Mouse (Mus musculus) heart, embryonic 15.5 days (tissue): ENCODE measurements around the gene Dtd1. TPM values are rescaled to one million over a fixed set of nuclear protein-coding genes. Genes with fewer than 3 reads are reported as not detected.

Experiments used
- ATAC-seq: fragments of 200-750 bp; cut with Nextera tagmentation; replicated peaks from 2 replicates; pipeline ENCODE4 v1.8.0; 2017; ENCODE audit warnings: low read depth, moderate TSS enrichment; ENCODE audit not compliant: insufficient number of reproducible peaks, insufficient read depth, low FRiP score
- H3K27ac ChIP-seq: fragments of 300-500 bp; sonication (generic); 2 replicates; pipeline ENCODE4 v1.5.1; 2015; ENCODE audit warnings: mild to moderate bottlenecking, inconsistent platforms
- H3K27me3 ChIP-seq: fragments of 300-500 bp; sonication (generic); 2 replicates; pipeline ENCODE4 v1.6.1; 2015; ENCODE audit warnings: inconsistent platforms
- H3K36me3 ChIP-seq: fragments of 300-500 bp; sonication (generic); 2 replicates; pipeline ENCODE4 v1.6.1; 2015; ENCODE audit warnings: mild to moderate bottlenecking, inconsistent platforms
- H3K4me1 ChIP-seq: fragments of 300-500 bp; sonication (generic); replicated peaks from 2 replicates; pipeline ENCODE4 v1.6.1; 2015; ENCODE audit warnings: inconsistent platforms
- H3K4me2 ChIP-seq: fragments of 300-500 bp; sonication (generic); 2 replicates; pipeline ENCODE4 v1.6.1; 2015; ENCODE audit warnings: inconsistent platforms, mild to moderate bottlenecking, moderate library complexity
- H3K4me3 ChIP-seq: fragments of 300-500 bp; sonication (generic); 2 replicates; pipeline ENCODE4 v1.5.1; 2015; ENCODE audit warnings: mild to moderate bottlenecking, inconsistent platforms
- H3K9ac ChIP-seq: fragments of 300-500 bp; sonication (generic); 2 replicates; pipeline ENCODE4 v1.6.1; 2015; ENCODE audit warnings: mild to moderate bottlenecking, inconsistent platforms
- H3K9me3 ChIP-seq: fragments of 300-500 bp; sonication (generic); replicated peaks from 2 replicates; pipeline ENCODE4 v1.6.1; 2016; ENCODE audit warnings: inconsistent platforms
- WGBS: fragments of 180-500 bp; shearing (Covaris S2); methylation state at CpG from one replicate; pipeline ENCODE4 v1.1.7; 2015; ENCODE audit warnings: mixed read lengths; 5-methylcytosine and 5-hydroxymethylcytosine counted together
- polyA plus RNA-seq: library from polyadenylated mRNA; unstranded; fragments of >200 nt; fragmentation: Nextera tagmentation; extraction: Ambion mirVana; gene quantifications from 2 replicates; pipeline ENCODE4 v1.2.1, GENCODE M21; 2015

Dtd1 gene
- polyA plus RNA-seq, 1 experiment from 2014 or later = 26.7 TPM

DNA sequence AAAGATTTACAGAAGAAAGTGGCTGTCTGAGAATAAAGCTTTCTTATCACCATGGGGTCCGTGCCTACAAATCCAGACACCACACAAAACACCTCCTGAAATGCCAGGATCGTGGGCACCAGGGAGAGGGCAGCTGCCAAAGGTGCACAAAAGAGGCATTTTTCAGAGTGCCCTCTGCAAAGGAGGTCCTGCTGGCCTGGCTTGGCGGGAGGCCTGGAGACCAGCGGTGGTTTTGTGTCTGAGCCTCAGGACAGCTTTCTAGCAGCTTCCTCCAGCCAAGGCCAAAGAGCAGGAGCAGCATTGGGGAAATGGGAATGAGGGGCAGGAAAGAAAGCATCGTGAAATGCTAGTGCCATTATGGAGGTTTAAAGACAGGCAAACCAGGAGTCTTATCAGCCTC is 118.6 kb downstream of the Dtd1 start:
- Histone ChIP-seq H3K4me2 (no peak overlapping the region), H3K4me3 (no peak overlapping the region), H3K4me1 (no peaks in the 10 kb centered on the region), H3K27me3 (no peaks in the 10 kb centered on the region), H3K27ac (no peak overlapping the region), H3K9me3 (no peaks in the 10 kb centered on the region), H3K36me3 (no peaks in the 10 kb centered on the region), H3K9ac (no peak overlapping the region)
- no peak for ATAC-seq
- WGBS = 66% methylated on average over 5 of the region's 5 CpGs

DNA sequence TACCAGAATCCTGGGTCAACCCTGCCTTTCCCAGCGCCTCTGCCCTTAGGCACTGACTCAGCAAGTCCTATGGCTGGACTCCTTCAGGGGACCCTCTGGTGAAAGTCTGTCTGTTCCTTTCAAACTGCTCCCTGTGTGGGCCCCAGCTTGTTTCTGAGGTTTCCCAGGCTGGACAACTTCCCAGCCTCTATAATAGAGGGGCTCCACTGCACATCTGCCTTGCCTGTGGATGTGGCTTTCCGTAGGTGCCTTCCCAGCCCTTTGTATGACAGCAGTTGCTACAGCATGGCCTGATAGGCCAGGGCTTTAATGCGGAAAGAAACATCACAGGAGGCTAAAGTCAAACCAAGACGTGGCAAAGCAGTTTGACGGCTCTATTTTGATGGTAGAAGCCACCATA is 119.6 kb downstream of the Dtd1 start:
- H3K9me3 ChIP-seq = no peaks in the 10 kb centered on the region
- H3K9ac ChIP-seq = no peak overlapping the region
- H3K4me1 ChIP-seq = no peaks in the 10 kb centered on the region
- ATAC-seq = no peak
- H3K4me2 ChIP-seq = no peak overlapping the region
- WGBS = 82% methylated on average over 5 of the region's 5 CpGs
- no peaks in the 10 kb centered on the region for H3K36me3 ChIP-seq
- H3K27me3 ChIP-seq = no peaks in the 10 kb centered on the region
- no peak overlapping the region for H3K4me3 ChIP-seq
- no peak overlapping the region for H3K27ac ChIP-seq

DNA sequence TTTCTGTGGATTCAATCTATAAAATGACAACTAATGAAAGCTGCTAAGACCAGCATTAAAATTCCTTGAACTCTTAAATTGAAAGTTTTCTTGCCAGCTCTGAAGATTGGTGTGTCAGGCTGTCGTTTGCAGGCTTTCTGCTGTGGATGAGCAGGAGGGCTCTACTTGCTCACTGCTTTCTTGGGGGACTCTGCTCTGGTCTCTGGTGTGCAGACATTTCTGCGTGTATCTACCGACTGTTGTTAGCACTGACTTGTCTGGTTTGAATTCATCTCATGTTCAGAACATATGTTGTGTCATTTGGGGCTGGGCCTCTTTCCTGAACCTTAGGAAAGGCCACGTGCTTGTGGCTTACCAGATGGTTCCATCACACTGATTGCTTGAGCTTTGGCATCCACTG is 120.0 kb downstream of the Dtd1 start:
- Histone ChIP-seq H3K27me3 (no peaks in the 10 kb centered on the region), H3K9ac (no peak overlapping the region), H3K9me3 (no peaks in the 10 kb centered on the region), H3K36me3 (no peaks in the 10 kb centered on the region), H3K4me3 (no peak overlapping the region), H3K4me1 (no peaks in the 10 kb centered on the region), H3K27ac (no peak overlapping the region), H3K4me2 (no peak overlapping the region)
- WGBS = 80% methylated on average over 4 of the region's 4 CpGs
- ATAC-seq = no peak

DNA sequence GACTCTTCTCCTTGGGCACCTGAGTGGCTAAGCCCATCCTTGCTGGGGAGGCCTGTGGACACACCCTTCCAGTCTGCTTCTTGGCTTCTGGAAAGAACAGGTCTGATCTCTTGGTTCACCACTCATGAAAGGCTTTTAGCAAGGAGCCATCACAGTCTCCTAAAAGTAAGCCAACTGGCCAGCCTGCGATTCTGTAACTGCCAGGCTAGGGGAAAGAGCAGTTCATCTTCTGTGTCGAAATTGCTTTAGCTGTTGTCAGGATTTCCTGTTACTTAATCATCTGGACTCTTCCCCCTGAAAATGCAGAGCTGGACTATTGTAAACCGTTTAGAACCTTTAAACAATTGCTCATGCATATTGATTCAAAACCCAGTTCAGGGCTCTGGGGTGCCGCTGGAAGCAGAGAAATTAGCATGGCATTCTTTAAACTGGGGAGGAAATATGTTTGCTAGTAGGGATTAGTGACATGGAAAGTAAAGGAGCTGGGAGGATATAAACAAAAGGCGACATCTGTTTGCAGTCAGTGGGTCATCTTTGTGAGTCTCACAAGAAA is 120.8 kb downstream of the Dtd1 start:
- Histone ChIP-seq H3K4me3 (no peak overlapping the region), H3K4me1 (no peaks in the 10 kb centered on the region), H3K4me2 (no peak overlapping the region), H3K9me3 (no peaks in the 10 kb centered on the region), H3K9ac (no peak overlapping the region), H3K36me3 (no peaks in the 10 kb centered on the region), H3K27me3 (no peaks in the 10 kb centered on the region), H3K27ac (no peak overlapping the region)
- 55% methylated on average over 5 of the region's 5 CpGs for WGBS
- ATAC-seq = no peak

DNA sequence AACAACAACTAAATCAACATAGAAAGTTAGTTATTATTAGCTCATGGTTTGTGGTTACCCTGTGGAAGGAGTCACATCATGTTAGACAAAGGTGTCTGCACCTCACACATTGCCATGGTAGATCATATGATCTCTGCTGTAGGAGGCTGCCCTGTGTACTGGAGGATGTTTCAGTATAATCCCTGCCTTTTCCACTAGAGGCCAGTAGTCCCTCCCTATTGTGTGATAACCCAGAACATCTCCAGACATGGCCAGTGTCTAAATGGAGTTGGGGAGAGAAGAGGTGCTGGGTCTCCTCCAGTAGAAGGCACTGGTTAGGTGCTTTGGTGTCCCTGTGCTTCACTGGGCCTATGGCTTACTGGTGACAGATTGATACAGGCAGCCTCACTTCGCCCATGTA is 125.0 kb downstream of the Dtd1 start:
- no peaks in the 10 kb centered on the region for H3K27me3 ChIP-seq
- no peaks in the 10 kb centered on the region for H3K9me3 ChIP-seq
- no peak for ATAC-seq
- no peaks in the 10 kb centered on the region for H3K4me1 ChIP-seq
- H3K4me3 ChIP-seq = no peak overlapping the region
- H3K9ac ChIP-seq = no peak overlapping the region
- no peak overlapping the region for H3K27ac ChIP-seq
- WGBS = 91% methylated on average over 1 of the region's 1 CpGs
- H3K4me2 ChIP-seq = no peak overlapping the region
- H3K36me3 ChIP-seq = no peaks in the 10 kb centered on the region

DNA sequence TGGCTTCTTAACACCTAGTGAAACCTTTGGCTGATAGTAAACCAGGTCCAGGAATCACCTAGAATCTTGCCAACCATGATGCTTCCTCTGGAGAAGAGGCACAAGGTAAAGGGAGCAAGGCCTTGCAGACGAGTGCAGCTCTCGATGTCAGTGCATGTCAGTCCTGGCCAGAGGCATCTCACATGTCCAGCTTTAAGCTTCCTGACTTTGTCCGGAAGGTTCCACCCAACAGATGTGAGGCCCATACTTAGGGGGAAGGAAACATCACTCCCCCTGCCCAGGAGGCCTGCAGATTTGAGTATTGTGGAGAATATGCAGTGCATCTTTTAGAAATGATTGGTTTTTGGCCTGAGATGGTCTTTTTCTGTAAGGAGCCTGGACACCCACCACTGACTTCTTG is 127.4 kb downstream of the Dtd1 start:
- Histone ChIP-seq H3K36me3 (no peaks in the 10 kb centered on the region), H3K9me3 (no peaks in the 10 kb centered on the region), H3K4me2 (no peak overlapping the region), H3K4me1 (no peaks in the 10 kb centered on the region), H3K27ac (no peak overlapping the region), H3K27me3 (no peaks in the 10 kb centered on the region), H3K4me3 (no peak overlapping the region), H3K9ac (no peak overlapping the region)
- no peak for ATAC-seq
- 83% methylated on average over 3 of the region's 3 CpGs for WGBS

DNA sequence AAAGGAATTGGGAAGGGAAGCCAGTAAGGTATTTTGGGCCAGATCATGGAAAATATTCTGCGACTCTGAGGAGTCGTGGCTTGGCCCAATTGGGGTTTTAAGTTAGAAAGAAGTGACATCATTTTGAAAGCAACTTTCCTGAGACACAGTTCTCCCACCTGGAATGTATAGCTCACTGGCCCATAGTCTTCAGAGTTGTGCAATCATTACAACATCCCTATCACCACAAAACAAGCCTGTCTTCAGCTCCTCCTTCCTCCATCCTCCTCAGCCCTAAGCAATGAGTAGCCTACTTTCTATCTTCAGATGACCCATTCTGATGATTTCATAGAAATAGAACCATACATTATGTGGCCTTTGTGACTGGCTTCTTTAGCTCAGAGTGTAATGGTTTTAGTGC is 130.1 kb downstream of the Dtd1 start:
- Histone ChIP-seq H3K9me3 (no peaks in the 10 kb centered on the region), H3K4me1 (no peaks in the 10 kb centered on the region), H3K9ac (no peak overlapping the region), H3K4me3 (no peak overlapping the region), H3K4me2 (no peak overlapping the region), H3K36me3 (no peaks in the 10 kb centered on the region), H3K27ac (no peak overlapping the region), H3K27me3 (no peaks in the 10 kb centered on the region)
- no peak for ATAC-seq
- 95% methylated on average over 2 of the region's 2 CpGs for WGBS

DNA sequence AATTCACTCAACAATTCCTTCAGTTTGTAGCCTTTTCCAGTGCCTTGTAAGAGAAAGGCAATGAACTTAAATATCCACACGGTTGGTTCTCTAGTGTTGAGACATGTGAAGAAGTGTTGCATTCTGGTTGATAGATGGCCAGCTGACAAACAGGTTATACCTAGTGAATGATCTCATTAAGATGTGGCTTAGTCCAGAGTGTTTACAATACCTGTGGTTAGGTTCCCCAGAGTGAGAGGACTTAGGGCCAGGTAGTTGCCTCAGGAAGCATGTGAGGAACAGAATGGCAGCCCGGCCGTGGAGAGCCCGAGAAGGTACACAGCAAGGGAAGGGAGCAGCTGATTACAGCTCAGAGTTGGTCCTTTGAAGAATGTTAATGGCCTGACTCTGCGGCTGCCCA is 138.5 kb downstream of the Dtd1 start:
- ATAC-seq = no peak
- WGBS = 59% methylated on average over 5 of the region's 5 CpGs
- H3K36me3 ChIP-seq = no peaks in the 10 kb centered on the region

DNA sequence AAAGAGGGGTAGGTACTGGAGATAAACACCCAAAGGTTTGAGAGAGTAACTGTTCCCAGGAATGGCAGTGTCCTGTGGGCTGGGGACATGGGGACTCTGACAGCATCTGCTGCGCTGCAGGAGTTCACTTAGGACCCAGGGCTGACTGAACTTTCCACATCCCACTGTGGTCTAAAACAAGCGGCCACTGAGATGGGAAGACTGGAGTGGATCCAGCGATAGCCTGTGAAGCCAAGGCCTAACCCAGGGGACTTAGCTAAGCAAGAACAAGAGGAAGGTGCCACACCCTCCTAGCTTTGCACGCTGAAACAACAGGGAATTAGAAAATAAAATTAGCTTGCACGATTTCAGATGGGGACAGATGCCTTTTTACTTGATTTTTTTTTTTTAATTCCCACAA is 138.9 kb downstream of the Dtd1 start:
- Histone ChIP-seq H3K4me1 (peaks cover 6% of the 10 kb centered on the region), H3K9me3 (no peaks in the 10 kb centered on the region), H3K36me3 (no peaks in the 10 kb centered on the region), H3K9ac (no peak overlapping the region), H3K4me2 (no peak overlapping the region), H3K27me3 (no peaks in the 10 kb centered on the region), H3K27ac (no peak overlapping the region), H3K4me3 (no peak overlapping the region)
- no peak for ATAC-seq
- WGBS = 69% methylated on average over 5 of the region's 5 CpGs

More for the DNA sequence above, 138.5 kb downstream of the Dtd1 start:
- Histone ChIP-seq H3K27ac (no peak overlapping the region), H3K4me3 (no peak overlapping the region), H3K9ac (no peak overlapping the region), H3K27me3 (no peaks in the 10 kb centered on the region), H3K4me2 (no peak overlapping the region), H3K9me3 (no peaks in the 10 kb centered on the region), H3K4me1 (peaks cover 6% of the 10 kb centered on the region)

DNA sequence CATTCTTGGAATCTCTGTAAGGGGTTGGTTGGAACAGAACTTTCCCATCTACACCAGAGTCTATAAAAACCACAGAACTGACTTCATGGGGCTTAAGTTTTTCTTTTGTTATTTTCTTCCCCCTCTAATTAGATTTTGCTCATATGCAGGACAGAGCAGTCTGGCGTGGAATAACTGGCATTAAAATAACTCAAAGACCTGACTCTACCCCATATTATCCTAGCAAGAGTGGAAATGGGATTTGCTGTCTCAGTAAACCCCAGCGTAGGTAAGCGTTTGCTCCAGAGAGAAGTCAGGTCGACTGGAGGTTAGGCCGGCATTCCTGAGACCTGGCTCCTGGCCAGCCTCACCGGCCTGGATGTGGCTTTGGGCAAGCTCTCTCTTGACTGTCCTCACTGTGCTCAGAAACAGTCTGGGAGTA is 140.9 kb downstream of the Dtd1 start:
- H3K9me3 ChIP-seq = no peaks in the 10 kb centered on the region
- peaks cover 6% of the 10 kb centered on the region for H3K4me1 ChIP-seq
- no peak overlapping the region for H3K4me3 ChIP-seq
- ATAC-seq = no peak
- H3K27ac ChIP-seq = no peak overlapping the region
- H3K9ac ChIP-seq = no peak overlapping the region
- H3K4me2 ChIP-seq = no peak overlapping the region
- H3K36me3 ChIP-seq = no peaks in the 10 kb centered on the region
- no peaks in the 10 kb centered on the region for H3K27me3 ChIP-seq
- WGBS = 25% methylated on average over 6 of the region's 6 CpGs

DNA sequence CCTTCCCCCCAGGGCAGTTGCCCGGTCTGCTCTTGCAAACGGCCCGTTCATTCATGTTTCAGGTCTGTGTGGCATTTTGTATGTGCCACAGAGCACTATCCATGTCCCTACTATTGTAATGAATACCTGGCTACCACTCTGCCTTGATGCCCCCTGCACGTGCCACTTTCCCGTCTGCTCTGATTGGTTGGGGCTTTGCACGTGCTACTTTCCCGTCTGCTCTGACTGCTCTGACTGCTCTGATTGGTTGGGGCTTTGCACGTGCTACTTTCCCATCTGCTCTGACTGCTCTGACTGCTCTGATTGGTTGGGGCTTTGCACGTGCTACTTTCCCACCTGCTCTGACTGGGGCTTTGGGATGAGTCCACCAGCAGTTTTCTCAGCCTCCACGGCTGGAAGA is 142.3 kb downstream of the Dtd1 start:
- 86% methylated on average over 10 of the region's 10 CpGs for whole genome bisulfite sequencing
- no peak for ATAC-seq
- Histone ChIP-seq H3K9me3 (no peaks in the 10 kb centered on the region), H3K36me3 (no peaks in the 10 kb centered on the region), H3K4me1 (peaks cover 6% of the 10 kb centered on the region), H3K4me2 (no peak overlapping the region), H3K4me3 (no peak overlapping the region), H3K27me3 (no peaks in the 10 kb centered on the region), H3K27ac (no peak overlapping the region), H3K9ac (no peak overlapping the region)

DNA sequence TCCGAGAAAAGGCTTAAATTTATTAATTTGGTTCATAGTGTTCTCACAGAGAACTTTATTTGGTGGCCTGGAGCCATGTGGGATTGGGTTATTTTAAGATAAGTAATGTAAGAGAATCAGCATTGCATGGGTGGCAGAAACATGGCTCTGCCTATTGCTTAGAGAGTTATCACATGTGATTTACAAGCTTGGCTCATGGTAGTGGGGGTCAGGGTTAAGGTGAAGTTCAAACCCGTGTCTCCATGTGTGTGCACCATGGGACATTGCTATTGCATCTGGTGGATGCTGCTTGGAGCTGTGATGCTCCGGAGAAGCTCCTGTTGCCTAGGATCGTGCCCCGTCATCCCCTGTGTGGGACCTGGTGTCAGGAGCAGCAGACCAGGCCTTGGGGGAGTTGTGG is 143.6 kb downstream of the Dtd1 start:
- Histone ChIP-seq H3K27ac (no peak overlapping the region), H3K4me2 (no peak overlapping the region), H3K4me3 (no peak overlapping the region), H3K4me1 (peaks cover 6% of the 10 kb centered on the region), H3K9me3 (no peaks in the 10 kb centered on the region), H3K36me3 (no peaks in the 10 kb centered on the region), H3K9ac (no peak overlapping the region), H3K27me3 (no peaks in the 10 kb centered on the region)
- 78% methylated on average over 5 of the region's 5 CpGs for WGBS
- no peak for ATAC-seq
